Mouse (Mus musculus) neural tube, embryonic 14.5 days (tissue): Measurements from ENCODE around the gene Ntn5. TPM values are rescaled to one million over a fixed set of nuclear protein-coding genes. Genes with fewer than 3 reads are reported as not detected.
A peak's percentile ranks its signal among the peaks of the same experiment; 100 is the strongest.

ENCODE experiments used
- ATAC-seq: fragments of 200-750 bp; cut with Nextera tagmentation; 2 replicates; pipeline ENCODE4 v1.8.0; 2017; ENCODE audit warnings: low read depth, mild to moderate bottlenecking, moderate TSS enrichment, moderate library complexity
- H3K27ac ChIP-seq: fragments of 300-500 bp; sonication (generic); 2 replicates; pipeline ENCODE4 v1.5.1; 2014; ENCODE audit warnings: low read depth, mild to moderate bottlenecking, control low read depth, low read length, moderate library complexity, mixed read lengths
- H3K27me3 ChIP-seq: fragments of 300-500 bp; sonication (generic); 2 replicates; pipeline ENCODE4 v1.6.1; 2014; ENCODE audit warnings: low read length; ENCODE audit not compliant: control insufficient read depth, insufficient read depth
- H3K36me3 ChIP-seq: fragments of 300-500 bp; sonication (generic); 2 replicates; pipeline ENCODE4 v1.6.1; 2014; ENCODE audit warnings: low read length, mixed read lengths; ENCODE audit not compliant: control insufficient read depth, insufficient read depth
- H3K4me1 ChIP-seq: fragments of 300-500 bp; sonication (generic); 2 replicates; pipeline ENCODE4 v1.6.1; 2014; ENCODE audit warnings: low read length; ENCODE audit not compliant: control insufficient read depth, insufficient read depth
- H3K4me2 ChIP-seq: fragments of 300-500 bp; sonication (generic); 2 replicates; pipeline ENCODE4 v1.6.1; 2014; ENCODE audit warnings: mild to moderate bottlenecking, low read depth, low read length, control low read depth
- H3K4me3 ChIP-seq: fragments of 300-500 bp; sonication (generic); 2 replicates; pipeline ENCODE4 v1.5.1; 2014; ENCODE audit warnings: low read depth, low read length, control low read depth, mixed read lengths
- H3K9ac ChIP-seq: fragments of 300-500 bp; sonication (generic); replicated peaks from 2 replicates; pipeline ENCODE4 v1.6.1; 2014; ENCODE audit warnings: low read depth, mild to moderate bottlenecking, control low read depth, low read length, mixed read lengths
- H3K9me3 ChIP-seq: fragments of 300-500 bp; sonication (generic); 2 replicates; pipeline ENCODE4 v1.6.1; 2016; ENCODE audit warnings: low read length; ENCODE audit not compliant: control insufficient read depth
- WGBS: fragments of 180-500 bp; shearing (Covaris S2); extraction: QIAGEN DNeasy Blood & Tissue Kit; methylation state at CpG from one replicate; pipeline ENCODE4 v1.1.7; 2014; 5-methylcytosine and 5-hydroxymethylcytosine counted together
- polyA plus RNA-seq: library from polyadenylated mRNA; unstranded; fragments of >200 nt; fragmentation: Nextera tagmentation; extraction: Ambion mirVana; gene quantifications from 2 replicates; pipeline ENCODE4 v1.2.1, GENCODE M21; 2014

Gene Ntn5
- polyA plus RNA-seq, 1 experiment from 2014 or later, result not detected

- Histone ChIP-seq H3K4me2 (peak overlapping the region; percentile 71; the same call in 1 of the 2 replicates), H3K9ac (no peak overlapping the region), H3K27me3 (no peaks in the 10 kb centered on the region), H3K4me1 (peaks cover 17% of the 10 kb centered on the region), H3K4me3 (no peak overlapping the region), H3K27ac (no peak overlapping the region), H3K36me3 (no peaks in the 10 kb centered on the region; the same call in 1 of the 2 replicates), H3K9me3 (no peaks in the 10 kb centered on the region; the same call in 1 of the 2 replicates)
- ATAC-seq, result no peak
- WGBS, result 68% methylated on average over 14 of the region's 17 CpGs
Observed at GRCm38 (mm10) chr7:45641391-45642040, 42.3 kb upstream of the Ntn5 start.

GRCm38 (mm10) chr7:45642083-45642482 is 41.7 kb upstream of the Ntn5 start:
- no peak for ATAC-seq
- H3K9me3 ChIP-seq, result no peaks in the 10 kb centered on the region
- H3K4me1 ChIP-seq, result peaks cover 17% of the 10 kb centered on the region
- 80% methylated on average over 5 of the region's 5 CpGs for WGBS
- H3K27me3 ChIP-seq, result no peaks in the 10 kb centered on the region
- no peak overlapping the region for H3K27ac ChIP-seq
- H3K36me3 ChIP-seq, result no peaks in the 10 kb centered on the region
- H3K4me2 ChIP-seq, result peak overlapping the region; percentile 71
- H3K4me3 ChIP-seq, result no peak overlapping the region
- no peak overlapping the region for H3K9ac ChIP-seq

DNA sequence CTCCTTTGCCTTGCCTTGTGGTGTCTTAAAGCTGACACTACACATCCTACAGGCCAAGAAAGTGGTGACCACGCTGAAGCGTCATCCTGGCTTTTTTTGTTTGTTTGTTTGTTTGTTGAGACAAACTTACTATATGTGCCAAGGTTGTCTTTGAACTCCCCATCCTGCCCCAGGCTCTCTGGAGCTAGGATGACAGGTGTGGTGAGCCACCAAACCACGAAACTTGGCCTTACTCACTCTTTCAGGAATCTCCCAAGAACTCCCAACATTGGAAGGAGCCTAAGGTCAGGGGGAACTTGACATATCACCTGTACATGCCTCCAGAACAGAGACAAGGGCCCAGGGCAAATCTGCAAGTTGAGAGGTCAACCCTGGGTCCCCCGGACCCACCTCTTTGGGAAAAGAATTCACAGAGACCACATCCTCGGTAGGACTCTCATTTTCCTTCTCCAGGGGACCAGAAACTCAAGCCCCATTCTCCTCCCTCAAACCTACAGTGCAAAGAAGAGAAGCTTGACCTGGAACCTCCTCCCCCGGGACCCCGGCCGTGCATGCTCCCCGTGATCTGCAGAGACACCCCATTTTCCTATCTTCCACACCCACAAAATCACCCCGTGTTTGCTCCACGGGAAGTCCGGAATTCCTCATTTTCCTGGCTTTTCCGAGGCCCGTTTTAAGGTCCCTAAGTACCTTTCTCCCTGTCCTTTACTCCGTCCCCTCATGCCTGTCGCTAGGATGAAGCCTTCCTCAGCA is 41.1 kb upstream of the Ntn5 start:
- ATAC-seq, result no peak
- peak overlapping the region; percentile 38 for H3K4me3 ChIP-seq
- H3K9me3 ChIP-seq, result no peaks in the 10 kb centered on the region
- H3K36me3 ChIP-seq, result no peaks in the 10 kb centered on the region
- peaks cover 17% of the 10 kb centered on the region for H3K4me1 ChIP-seq
- H3K27ac ChIP-seq, result peak overlapping the region; percentile 85
- 38% methylated on average over 16 of the region's 16 CpGs for WGBS
- peak overlapping the region; percentile 60 for H3K9ac ChIP-seq
- H3K27me3 ChIP-seq, result no peaks in the 10 kb centered on the region
- H3K4me2 ChIP-seq, result peak overlapping the region; percentile 71

GRCm38 (mm10) chr7:45643441-45644178 is 40.2 kb upstream of the Ntn5 start:
- peaks cover 14% of the 10 kb centered on the region for H3K4me1 ChIP-seq
- no peaks in the 10 kb centered on the region for H3K27me3 ChIP-seq
- H3K36me3 ChIP-seq, result no peaks in the 10 kb centered on the region
- no peaks in the 10 kb centered on the region for H3K9me3 ChIP-seq
- H3K9ac ChIP-seq, result peak overlapping the region; percentile 60
- WGBS, result 1% methylated on average over 28 of the region's 28 CpGs
- H3K4me3 ChIP-seq, result peak overlapping the region; percentile 38
- H3K4me2 ChIP-seq, result peak overlapping the region; percentile 71
- ATAC-seq, result peak; percentile 92
- H3K27ac ChIP-seq, result peak overlapping the region; percentile 85

- 2% methylated on average over 18 of the region's 18 CpGs for WGBS
- H3K9me3 ChIP-seq, result no peaks in the 10 kb centered on the region
- peak; percentile 42 for ATAC-seq
- peak overlapping the region; percentile 46; the same call in 1 of the 2 replicates for H3K9ac ChIP-seq
- H3K4me3 ChIP-seq, result peak overlapping the region; percentile 20
- peaks cover 14% of the 10 kb centered on the region for H3K4me1 ChIP-seq
- no peaks in the 10 kb centered on the region for H3K36me3 ChIP-seq
- no peaks in the 10 kb centered on the region for H3K27me3 ChIP-seq
- H3K27ac ChIP-seq, result peak overlapping the region; percentile 57
- peak overlapping the region; percentile 59 for H3K4me2 ChIP-seq
Observed at GRCm38 (mm10) chr7:45644183-45644582, 39.6 kb upstream of the Ntn5 start.

DNA sequence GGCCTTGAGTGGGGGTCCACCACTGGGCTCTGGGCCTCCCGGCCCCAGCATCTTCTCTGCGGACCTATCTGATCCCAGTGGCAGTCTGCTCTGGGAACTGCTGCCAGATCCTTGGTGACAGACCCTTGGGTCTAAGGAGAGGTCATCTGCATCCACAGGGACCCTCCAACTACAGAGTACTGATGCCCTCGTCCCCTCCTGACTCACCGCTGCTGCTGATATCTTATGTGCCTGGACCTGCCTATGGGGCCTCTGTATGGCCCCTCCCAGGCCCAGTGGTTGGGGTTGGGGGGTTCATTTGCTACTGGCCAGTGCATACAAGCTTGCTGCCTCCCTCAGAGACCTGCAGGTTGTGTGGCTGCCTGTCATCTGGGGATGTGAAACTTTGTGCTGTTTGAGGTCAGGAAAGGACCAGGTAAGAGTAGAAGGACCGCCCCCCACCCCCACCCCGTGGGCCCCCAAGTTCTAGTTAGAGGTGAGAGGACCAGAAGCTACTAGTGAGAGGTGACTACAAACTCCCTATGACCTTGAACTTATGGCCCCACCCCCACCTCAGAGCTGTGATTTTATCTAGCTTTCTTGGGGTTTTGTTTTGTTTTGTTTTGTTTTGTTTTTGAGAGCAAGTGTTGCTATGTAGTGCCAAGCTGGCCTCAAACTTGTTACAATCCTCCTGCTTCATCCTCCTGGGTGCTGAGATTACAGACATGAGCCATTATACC is 38.8 kb upstream of the Ntn5 start:
- no peaks in the 10 kb centered on the region for H3K9me3 ChIP-seq
- peak overlapping the region; percentile 59; the same call in 1 of the 2 replicates for H3K4me2 ChIP-seq
- 0 out of 2 replicates have a peak overlapping the region, but pooled peaks have one; percentile 16 for H3K9ac ChIP-seq
- H3K27ac ChIP-seq, result peak overlapping the region; percentile 57
- no peak for ATAC-seq
- H3K4me1 ChIP-seq, result peaks cover 14% of the 10 kb centered on the region
- no peaks in the 10 kb centered on the region for H3K27me3 ChIP-seq
- H3K36me3 ChIP-seq, result no peaks in the 10 kb centered on the region
- WGBS, result 69% methylated on average over 6 of the region's 6 CpGs
- peak overlapping the region; percentile 20; the same call in 1 of the 2 replicates for H3K4me3 ChIP-seq

GRCm38 (mm10) chr7:45645591-45645971 is 38.2 kb upstream of the Ntn5 start:
- no peak for ATAC-seq
- Histone ChIP-seq H3K4me3 (no peak overlapping the region), H3K4me2 (no peak overlapping the region), H3K36me3 (no peaks in the 10 kb centered on the region), H3K9me3 (no peaks in the 10 kb centered on the region), H3K27ac (no peak overlapping the region), H3K4me1 (peaks cover 14% of the 10 kb centered on the region), H3K9ac (no peak overlapping the region), H3K27me3 (no peaks in the 10 kb centered on the region)
- WGBS, result 44% methylated on average over 7 of the region's 7 CpGs

- Histone ChIP-seq H3K27ac (no peak overlapping the region), H3K4me3 (no peak overlapping the region), H3K4me2 (no peak overlapping the region), H3K4me1 (peaks cover 14% of the 10 kb centered on the region), H3K36me3 (no peaks in the 10 kb centered on the region), H3K9ac (no peak overlapping the region), H3K9me3 (no peaks in the 10 kb centered on the region), H3K27me3 (no peaks in the 10 kb centered on the region)
- no peak for ATAC-seq
- 82% methylated on average over 4 of the region's 4 CpGs for WGBS
Observed at GRCm38 (mm10) chr7:45646671-45647070, 37.2 kb upstream of the Ntn5 start.
